Mouse (Mus musculus): ENCODE results near the gene Mboat7. TPM values are rescaled to one million over a fixed set of nuclear protein-coding genes. Genes with fewer than 3 reads are reported as not detected.
"Not testable (repeated sequence)": the region's sequence is repeated elsewhere in the genome, so short reads cannot be mapped to it uniquely, and the experiment has no call there.

Mboat7 gene
- total and polyA plus RNA-seq, 2 experiments from 2014 or later = 117 to 212 TPM

GRCm38 (mm10) chr7:3703879-3704441 is 10.6 kb upstream of the Mboat7 start, which contains the start of gene Rps9:
Gene Rps9, plus strand, starts transcription at chr7:3703993.
- peak; percentile 51 for TF ChIP-seq CTCF (IDR thresholded peaks at IDR 0.05; ENCODE audit: low read depth)
- H3K4me1 ChIP-seq (ENCODE audit: insufficient read depth, low read length) = peaks cover 10% of the 10 kb centered on the region
- H3K27ac ChIP-seq = peak within 1 kb of the TSS; percentile 92
- ATAC-seq (peak; percentile 96), DNase-seq (ENCODE audit: low spot score) (peak; percentile 99)
- peak within 1 kb of the TSS; percentile 71 for H3K4me3 ChIP-seq (ENCODE audit: low read length)
- H3K36me3 ChIP-seq (ENCODE audit: insufficient read depth, low read length) = peaks cover 26% of the 10 kb centered on the region
- peak within 1 kb of the TSS; percentile 87 for H3K4me2 ChIP-seq (ENCODE audit: low read depth, low read length)
- WGBS = 3% methylated on average over 42 of the region's 42 CpGs
- H3K9me3 ChIP-seq (ENCODE audit: low read length) = no peaks in the 10 kb centered on the region
- no peaks in the 10 kb centered on the region for H3K27me3 ChIP-seq (ENCODE audit: insufficient read depth, low read length)
- peak within 1 kb of the TSS; percentile 65 for H3K9ac ChIP-seq (replicated peaks; ENCODE audit: low read length)

- Histone ChIP-seq H3K4me2 (ENCODE audit: low read depth, low read length) (peak overlapping the region; percentile 87), H3K27ac (peak overlapping the region; percentile 92), H3K27me3 (ENCODE audit: insufficient read depth, low read length) (no peaks in the 10 kb centered on the region), H3K4me1 (ENCODE audit: insufficient read depth, low read length) (peaks cover 10% of the 10 kb centered on the region), H3K9ac (replicated peaks; ENCODE audit: low read length) (peak overlapping the region; percentile 65), H3K4me3 (ENCODE audit: low read length) (peak overlapping the region; percentile 71), H3K36me3 (ENCODE audit: insufficient read depth, low read length) (peaks cover 32% of the 10 kb centered on the region), H3K9me3 (ENCODE audit: low read length) (no peaks in the 10 kb centered on the region)
- DNase-seq (ENCODE audit: low spot score) = no peak
- ATAC-seq = peak; percentile 60
- WGBS = 21% methylated on average over 6 of the region's 6 CpGs
- TF ChIP-seq CTCF (IDR thresholded peaks at IDR 0.05; ENCODE audit: low read depth) = no peak
These were observed 10.0 kb upstream of the Mboat7 start for GRCm38 (mm10) chr7:3703148-3703878.

- no peak for TF ChIP-seq CTCF (IDR thresholded peaks at IDR 0.05; ENCODE audit: low read depth)
- Histone ChIP-seq H3K4me2 (ENCODE audit: low read depth, low read length) (no peak overlapping the region), H3K27ac (no peak overlapping the region), H3K4me3 (ENCODE audit: low read length) (no peak overlapping the region), H3K4me1 (ENCODE audit: insufficient read depth, low read length) (no peaks in the 10 kb centered on the region), H3K9me3 (ENCODE audit: low read length) (no peaks in the 10 kb centered on the region), H3K9ac (replicated peaks; ENCODE audit: low read length) (no peak overlapping the region), H3K27me3 (ENCODE audit: insufficient read depth, low read length) (no peaks in the 10 kb centered on the region), H3K36me3 (ENCODE audit: insufficient read depth, low read length) (peaks cover 37% of the 10 kb centered on the region)
- ATAC-seq (no peak), DNase-seq (ENCODE audit: low spot score) (no peak)
- 91% methylated on average over 6 of the region's 6 CpGs for WGBS
These were observed 5.1 kb upstream of the Mboat7 start for GRCm38 (mm10) chr7:3698471-3698870.

- peaks cover 29% of the 10 kb centered on the region for H3K36me3 ChIP-seq (ENCODE audit: insufficient read depth, low read length)
- H3K4me2 ChIP-seq (ENCODE audit: low read depth, low read length) = peak overlapping the region; percentile 73
- not testable (repeated sequence) for H3K4me1 ChIP-seq (ENCODE audit: insufficient read depth, low read length); DNase-seq (ENCODE audit: low spot score); ATAC-seq; H3K27me3 ChIP-seq (ENCODE audit: insufficient read depth, low read length); H3K9me3 ChIP-seq (ENCODE audit: low read length)
- peak overlapping the region; percentile 94 for H3K27ac ChIP-seq
- 3% methylated on average over 9 of the region's 9 CpGs for WGBS
- peak overlapping the region; percentile 71 for H3K9ac ChIP-seq (replicated peaks; ENCODE audit: low read length)
- H3K4me3 ChIP-seq (ENCODE audit: low read length) = peak overlapping the region; percentile 89
These were observed 1.6 kb upstream of the Mboat7 start for GRCm38 (mm10) chr7:3694949-3695305.

- Histone ChIP-seq H3K9me3 (ENCODE audit: low read length) (no peaks in the 10 kb centered on the region), H3K27me3 (ENCODE audit: insufficient read depth, low read length) (no peaks in the 10 kb centered on the region), H3K27ac (peak overlapping the region; percentile 94), H3K4me1 (ENCODE audit: insufficient read depth, low read length) (peaks cover 8% of the 10 kb centered on the region; the same call in 1 of the 2 replicates), H3K4me3 (ENCODE audit: low read length) (peak overlapping the region; percentile 89), H3K9ac (replicated peaks; ENCODE audit: low read length) (peak overlapping the region; percentile 71), H3K4me2 (ENCODE audit: low read depth, low read length) (peak overlapping the region; percentile 73), H3K36me3 (ENCODE audit: insufficient read depth, low read length) (peaks cover 23% of the 10 kb centered on the region)
- TF ChIP-seq CTCF (IDR thresholded peaks at IDR 0.05; ENCODE audit: low read depth) = no peak
- DNase-seq (ENCODE audit: low spot score) (peak; percentile 85), ATAC-seq (peak; percentile 45)
- WGBS = under 1% methylated on average over 49 of the region's 55 CpGs
These were observed 989 bp upstream of the Mboat7 start for GRCm38 (mm10) chr7:3694076-3694948.

- Histone ChIP-seq H3K4me2 (ENCODE audit: low read depth, low read length) (peak overlapping the region; percentile 73), H3K9me3 (ENCODE audit: low read length) (no peaks in the 10 kb centered on the region), H3K27me3 (ENCODE audit: insufficient read depth, low read length) (no peaks in the 10 kb centered on the region), H3K4me1 (ENCODE audit: insufficient read depth, low read length) (peaks cover 8% of the 10 kb centered on the region; the same call in 1 of the 2 replicates), H3K36me3 (ENCODE audit: insufficient read depth, low read length) (peaks cover 18% of the 10 kb centered on the region), H3K9ac (replicated peaks; ENCODE audit: low read length) (peak overlapping the region; percentile 71), H3K27ac (peak overlapping the region; percentile 94), H3K4me3 (ENCODE audit: low read length) (peak overlapping the region; percentile 89)
- DNase-seq (ENCODE audit: low spot score) (no peak), ATAC-seq (peak; percentile 33; the same call in 1 of the 2 replicates)
- WGBS = 0% methylated on average over 18 of the region's 18 CpGs
- no peak for TF ChIP-seq CTCF (IDR thresholded peaks at IDR 0.05; ENCODE audit: low read depth)
These were observed 419 bp upstream of the Mboat7 start for GRCm38 (mm10) chr7:3693809-3694075.

Data from hindbrain, postnatal 0 days (tissue).